Mouse (Mus musculus) CD4-positive, CD25-positive, alpha-beta regulatory T cell, adult 4 months (primary cell): ENCODE data around the gene Atg7. TPM values are rescaled to one million over a fixed set of nuclear protein-coding genes. Genes with fewer than 3 reads are reported as not detected.
A peak's percentile ranks its signal among the peaks of the same experiment; 100 is the strongest.
"Not testable (repeated sequence)": the region's sequence is repeated elsewhere in the genome, so short reads cannot be mapped to it uniquely, and the experiment has no call there.

Experiments
- ATAC-seq: one replicate; pipeline ENCODE4 v1.8.0; 2017
- polyA plus RNA-seq, 2 experiments: library from polyadenylated mRNA; unstranded; fragments of 100-300 nt; shearing (Covaris generic); gene quantifications; one replicate each; pipeline ENCODE4 v1.2.1; 2017

Gene Atg7
- polyA plus RNA-seq, 2 experiments from 2014 or later = 26.4 to 41.8 TPM

DNA sequence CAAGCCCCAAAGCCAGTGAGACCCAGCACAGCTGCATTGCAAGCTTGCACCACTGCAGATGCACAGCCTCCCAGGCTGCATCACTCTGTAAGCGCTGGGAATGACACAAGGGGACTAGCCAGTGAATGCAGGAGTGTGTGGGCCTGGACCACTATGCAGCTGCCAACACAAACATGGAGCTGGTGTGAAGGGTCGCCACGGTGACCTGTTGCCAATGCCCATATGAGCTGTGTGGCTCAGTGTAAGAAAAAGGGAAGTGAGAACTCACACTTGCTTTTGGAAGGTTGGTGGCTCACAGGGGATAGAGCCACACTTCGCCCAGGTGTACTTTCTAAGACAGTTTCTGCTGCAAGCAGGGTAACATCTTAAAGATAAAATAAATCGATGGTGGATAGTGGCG is 243.1 kb downstream of the Atg7 start:
- no peak for ATAC-seq

DNA sequence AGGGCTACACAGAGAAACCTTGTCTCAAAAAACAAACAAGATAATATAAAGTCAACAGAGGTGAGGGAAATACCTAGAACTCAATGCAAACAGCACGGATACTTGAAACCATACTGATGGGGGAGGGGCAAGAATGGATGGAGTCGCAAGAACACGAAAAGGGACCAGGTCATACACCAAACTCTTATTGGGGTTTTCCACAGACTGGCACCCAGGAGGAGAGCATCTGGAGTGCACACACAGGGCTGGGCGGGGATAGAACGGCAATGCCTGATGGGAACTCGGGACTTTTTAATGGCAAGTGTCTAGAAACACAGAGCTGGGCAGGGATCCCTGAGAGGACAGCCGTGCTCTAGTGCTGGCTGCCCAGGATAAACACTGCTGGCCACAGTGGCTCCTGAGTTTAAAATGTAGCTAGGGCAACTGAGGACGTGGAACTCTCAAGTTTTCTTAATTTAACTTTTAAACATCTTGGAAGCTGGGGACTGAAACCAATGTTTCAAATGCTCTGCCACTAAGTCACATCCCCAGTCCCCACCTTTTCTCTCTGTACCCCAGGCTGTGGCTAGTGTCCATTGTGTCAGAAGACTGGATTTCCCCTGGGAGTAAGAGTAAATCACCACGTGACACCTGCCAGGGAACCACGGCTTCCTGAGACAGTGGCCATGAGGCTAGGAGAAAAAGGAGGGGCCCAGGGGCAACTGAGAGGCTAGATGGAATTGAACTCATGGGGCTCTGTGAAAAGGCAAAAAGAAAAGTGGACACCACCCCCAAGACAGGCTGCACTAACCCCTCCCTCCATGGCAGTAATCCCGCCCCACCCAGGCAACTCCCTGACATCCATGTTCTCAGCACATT is 243.8 kb downstream of the Atg7 start:
- ATAC-seq = no peak

GRCm38 (mm10) chr6:114888922-114889321 is 246.0 kb downstream of the Atg7 start:
- ATAC-seq = no peak

- not testable (repeated sequence) for ATAC-seq
Observed at GRCm38 (mm10) chr6:114889971-114890370, 247.1 kb downstream of the Atg7 start.

GRCm38 (mm10) chr6:114890411-114891115 is 247.7 kb downstream of the Atg7 start:
- ATAC-seq = no peak

- ATAC-seq = no peak
Observed at GRCm38 (mm10) chr6:114891272-114891671, 248.4 kb downstream of the Atg7 start.

DNA sequence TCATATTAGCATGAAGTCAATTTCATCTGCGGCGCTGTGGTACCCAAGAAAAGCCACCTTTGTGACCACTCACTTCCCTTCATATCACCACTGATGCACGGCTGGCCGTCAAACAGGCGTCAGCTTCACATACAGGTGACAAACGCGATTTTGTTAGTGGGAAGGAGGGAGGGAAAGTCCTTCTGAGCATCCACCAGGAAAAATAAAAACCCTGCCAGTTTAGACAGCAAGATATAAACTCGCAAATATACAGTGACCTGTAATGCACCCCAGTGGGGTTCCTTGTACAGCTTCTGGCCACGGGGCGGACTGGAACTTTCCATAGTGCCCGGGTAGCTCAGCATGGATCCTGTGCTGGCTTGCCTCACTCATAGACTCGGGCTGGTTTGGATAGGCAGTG is 248.9 kb downstream of the Atg7 start:
- ATAC-seq = no peak

GRCm38 (mm10) chr6:114892363-114892762 is 249.5 kb downstream of the Atg7 start:
- peak; percentile 63 for ATAC-seq

DNA sequence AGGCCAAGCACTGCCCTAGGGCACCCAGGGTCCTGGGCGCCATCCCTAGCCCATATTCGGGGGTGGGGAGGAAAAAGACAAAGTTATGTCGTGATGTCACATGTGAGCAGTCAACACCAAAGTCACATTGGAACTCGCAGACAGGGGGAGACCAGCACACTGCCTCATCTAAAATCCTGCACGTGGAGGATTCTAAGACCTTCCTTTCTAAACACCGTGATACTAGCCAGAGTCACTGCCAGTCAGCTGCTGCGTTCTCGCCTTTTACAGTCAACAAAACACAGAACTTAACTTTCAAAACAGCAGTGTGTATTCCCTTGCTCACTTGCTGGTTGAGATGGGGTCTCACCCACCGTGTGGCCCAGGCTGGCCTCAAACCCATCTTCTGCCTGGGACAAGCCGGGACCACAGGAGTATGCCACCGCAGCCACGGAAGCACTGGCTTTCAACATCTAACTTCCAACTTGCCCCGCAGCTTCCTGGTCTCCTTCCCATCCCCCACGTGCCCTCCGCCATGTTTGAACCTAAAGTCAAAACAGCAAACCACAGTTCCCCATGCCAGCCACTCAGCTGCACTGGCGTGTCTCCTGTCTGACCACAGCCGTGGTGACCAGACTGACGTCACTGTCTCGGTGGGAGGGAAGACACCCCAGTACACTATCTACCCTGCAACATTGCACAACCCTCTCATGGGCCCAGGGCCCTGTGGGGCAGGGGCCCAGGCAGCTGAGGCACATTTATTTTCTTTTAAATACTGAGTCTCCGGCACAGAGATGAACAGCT is 250.7 kb downstream of the Atg7 start:
- peak; percentile 57 for ATAC-seq

DNA sequence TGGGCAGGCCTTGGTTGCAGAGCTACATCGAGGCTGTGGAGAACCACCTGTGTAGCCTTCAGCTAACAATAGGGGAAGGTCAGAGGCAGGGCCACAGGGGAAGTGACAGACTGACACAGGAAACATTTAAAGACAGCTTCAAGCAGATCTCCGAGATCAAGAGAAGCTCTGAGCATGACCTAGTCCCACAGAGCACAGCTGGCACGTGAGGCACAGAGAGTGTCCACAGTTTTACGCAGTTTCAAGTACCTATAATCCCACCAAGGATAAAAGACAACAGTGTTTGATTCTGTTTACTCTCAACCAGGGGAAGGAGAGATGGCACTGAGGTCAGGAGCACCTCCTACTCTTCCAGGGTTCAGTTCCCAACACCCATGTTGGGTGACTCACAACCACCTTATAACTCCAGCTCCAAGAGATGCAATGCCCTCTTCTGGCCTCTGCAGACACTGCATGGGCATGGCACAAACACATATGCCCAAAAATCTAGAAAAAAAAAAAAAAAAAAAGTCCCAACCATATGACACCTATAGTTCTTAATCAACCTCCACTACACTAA is 251.7 kb downstream of the Atg7 start:
- peak; percentile 46 for ATAC-seq

GRCm38 (mm10) chr6:114895191-114895590 is 252.3 kb downstream of the Atg7 start:
- ATAC-seq = no peak

DNA sequence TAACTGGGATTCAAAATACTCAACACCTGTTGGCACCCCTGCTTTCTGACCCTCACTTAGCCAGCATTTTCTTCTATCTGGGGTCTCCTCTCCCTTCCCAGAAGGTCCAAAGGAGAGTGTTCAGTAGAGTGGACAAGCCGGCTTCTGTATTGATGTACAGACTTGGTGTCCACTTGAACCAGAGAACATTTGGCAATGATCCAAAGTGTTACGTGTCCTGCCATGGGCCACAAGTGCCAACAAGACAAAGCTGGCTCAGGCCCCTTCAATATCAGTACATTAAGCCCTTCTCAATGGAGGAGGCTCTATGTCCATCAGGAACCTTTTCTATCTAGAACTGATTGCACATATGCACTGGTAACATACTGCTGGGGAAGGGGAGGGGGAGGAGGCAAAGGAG is 253.4 kb downstream of the Atg7 start:
- ATAC-seq = no peak

- peak; percentile 25 for ATAC-seq
Observed at GRCm38 (mm10) chr6:114898949-114899348, 256.1 kb downstream of the Atg7 start.

DNA sequence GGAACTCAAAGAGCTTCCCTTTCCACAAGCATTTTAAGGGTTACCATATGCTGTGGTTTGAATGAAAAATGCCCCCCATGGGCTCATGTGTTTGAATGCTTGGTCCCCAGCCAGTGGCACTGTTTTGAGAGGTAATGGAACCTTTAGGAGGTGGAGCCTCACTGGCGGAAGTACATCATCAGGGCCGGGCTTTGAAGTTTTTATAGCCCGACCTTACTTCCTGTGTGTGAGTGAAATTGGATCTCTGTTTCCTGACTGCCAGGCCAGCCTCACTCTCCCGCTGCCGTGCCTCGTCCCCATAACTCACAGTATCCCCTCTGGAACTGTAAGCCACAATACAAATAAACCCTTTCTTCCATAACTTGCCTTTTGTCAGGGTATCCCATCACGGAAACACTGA is 256.8 kb downstream of the Atg7 start:
- ATAC-seq = peak; percentile 64

GRCm38 (mm10) chr6:114900194-114900593 is 257.3 kb downstream of the Atg7 start:
- no peak for ATAC-seq

GRCm38 (mm10) chr6:114901321-114901824 is 258.5 kb downstream of the Atg7 start:
- no peak for ATAC-seq

- ATAC-seq = no peak
Observed at GRCm38 (mm10) chr6:114901921-114902320, 259.0 kb downstream of the Atg7 start.

DNA sequence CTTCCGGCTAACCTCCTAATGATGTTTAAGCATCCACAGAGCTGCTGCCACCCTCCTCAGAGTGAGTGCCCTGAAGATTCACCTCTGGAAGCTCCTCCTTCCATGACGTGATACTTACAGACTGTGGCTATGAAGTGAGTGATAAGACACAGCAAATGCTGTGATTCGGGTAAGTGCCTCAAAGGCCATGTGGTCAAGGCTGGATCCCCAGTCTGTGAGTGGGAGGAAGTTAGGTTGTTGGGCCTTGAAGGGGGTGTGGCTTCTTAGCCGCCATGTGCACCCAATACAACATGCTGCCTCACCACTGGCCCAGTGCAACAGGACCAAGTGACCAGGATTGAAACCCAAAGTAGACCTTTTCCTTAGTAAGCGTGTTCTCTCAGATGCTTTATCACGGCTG is 261.3 kb downstream of the Atg7 start:
- ATAC-seq = peak; percentile 22

GRCm38 (mm10) chr6:114904818-114905217 is 261.9 kb downstream of the Atg7 start:
- ATAC-seq = peak; percentile 31

- peak; percentile 8 for ATAC-seq
Observed at GRCm38 (mm10) chr6:114905253-114906028, 262.5 kb downstream of the Atg7 start.

DNA sequence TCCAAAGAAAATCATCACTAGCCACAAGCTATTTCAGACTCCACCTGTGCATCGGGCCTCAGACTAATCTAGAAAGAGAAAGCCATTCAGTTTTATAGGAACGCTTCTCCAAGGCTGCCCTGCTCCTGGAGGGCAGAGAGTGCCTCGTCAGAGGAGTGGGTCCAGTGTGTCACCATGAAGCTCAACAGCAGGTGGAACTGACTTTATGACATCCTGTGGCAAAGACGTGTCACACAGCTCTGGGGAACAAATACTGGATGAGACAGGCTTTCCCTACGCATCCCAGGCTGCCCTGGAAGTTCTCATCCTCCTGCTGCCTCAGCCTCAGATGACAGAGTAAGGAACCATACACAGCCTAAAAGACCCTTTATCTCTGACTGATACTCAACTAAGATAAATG is 263.3 kb downstream of the Atg7 start:
- ATAC-seq = no peak

GRCm38 (mm10) chr6:114907459-114907858 is 264.6 kb downstream of the Atg7 start:
- ATAC-seq = peak; percentile 60
